Mouse (Mus musculus) E14TG2a.4 (cell line): ENCODE results near the gene Raet1e.
"Not testable (repeated sequence)": the region's sequence is repeated elsewhere in the genome, so short reads cannot be mapped to it uniquely, and the experiment has no call there.

Experiments
- CTCF ChIP-seq: conservative IDR thresholded peaks from 2 replicates; pipeline ENCODE4 v1.5.1; 2014; ENCODE audit warnings: low read length
- POU5F1 ChIP-seq: IDR thresholded peaks from 2 replicates; pipeline ENCODE4 v1.6.1; 2014; ENCODE audit warnings: low read length, borderline replicate concordance

- TF ChIP-seq CTCF, POU5F1: not testable (repeated sequence)
These were observed 112.8 kb downstream of the Raet1e start for GRCm38 (mm10) chr10:22270879-22271786.
